Comparison of ENCODE assay signal across 9 mouse cellular contexts in genomic region chr8:120607885-120608284, GRCm38 (mm10). TPM values are rescaled to one million over a fixed set of nuclear protein-coding genes. Genes with fewer than 3 reads are reported as not detected.
A peak's percentile ranks its signal among the peaks of the same experiment; 100 is the strongest.
DNase-seq lines count a peak whose midpoint lies in the region; ATAC-seq and TF ChIP-seq lines count a peak whose summit lies in the region.
"Had no signal": no experiment of that assay in that cellular context is flagged by ENCODE, and none has a peak within 500 bp of the region (broad histone marks: within the 10 kb centered on the region; RNA-seq: fewer than 3 reads in every experiment).

No protein-coding gene starts in this region.

- no peak for TF ChIP-seq EP300 in ES-Bruce4 (IDR thresholded peaks at IDR 0.05; ENCODE audit: insufficient read depth, low read depth, low read length)

- H3K27ac ChIP-seq in ES-Bruce4 (ENCODE audit: insufficient read depth, low read length): no peak overlapping the region
- no peak overlapping the region for H3K27ac ChIP-seq in lung, embryonic 16.5 days (ENCODE audit: low read length)
- H3K27ac ChIP-seq: limb, embryonic 13.5 days had no signal

- TF ChIP-seq POLR2A in ES-Bruce4 (IDR thresholded peaks at IDR 0.05; ENCODE audit: insufficient read depth, low read length): no peak

- H3K9me3 ChIP-seq in ES-Bruce4 (replicated peaks; ENCODE audit: control insufficient read depth, insufficient read depth, low read length, poor library complexity, severe bottlenecking): no peaks in the 10 kb centered on the region
- H3K9me3 ChIP-seq in lung, embryonic 16.5 days (ENCODE audit: control insufficient read depth, low read length): no peaks in the 10 kb centered on the region
- H3K9me3 ChIP-seq: limb, embryonic 13.5 days had no signal

- peak; percentile 76 for TF ChIP-seq CTCF in ES-Bruce4 (IDR thresholded peaks at IDR 0.05; ENCODE audit: low read depth, low read length)

- H3K4me1 ChIP-seq in ES-Bruce4 (ENCODE audit: control insufficient read depth, insufficient read depth, low read length): no peaks in the 10 kb centered on the region
- 0 out of 2 replicates have a peak, but pooled peaks cover 3% of the 10 kb centered on the region for H3K4me1 ChIP-seq in lung, embryonic 16.5 days (replicated peaks; ENCODE audit: control insufficient read depth, insufficient read depth, low read length)

- 9% methylated on average over 7 of the region's 7 CpGs for WGBS in lung, embryonic 16.5 days

- no peak overlapping the region for H3K4me2 ChIP-seq in lung, embryonic 16.5 days (ENCODE audit: low read depth, low read length)
- H3K4me2 ChIP-seq: limb, embryonic 13.5 days had no signal

- H3K4me3 ChIP-seq in ES-Bruce4 (ENCODE audit: low read depth, low read length): no peak overlapping the region
- no peak overlapping the region for H3K4me3 ChIP-seq in lung, embryonic 16.5 days (ENCODE audit: low read length)
- H3K4me3 ChIP-seq: limb, embryonic 13.5 days had no signal

- peak; percentile 63; the same call in 1 of the 2 replicates for ATAC-seq in granulocyte monocyte progenitor cell, adult 5-6 weeks (replicated peaks; ENCODE audit: poor library complexity, severe bottlenecking)
- peak; percentile 60; the same call in 1 of the 2 replicates for ATAC-seq in lung, embryonic 16.5 days (ENCODE audit: low read depth)
- no peak; the same call in 1 of the 2 replicates for ATAC-seq in monocyte, adult 5-6 weeks (replicated peaks; ENCODE audit: insufficient number of reproducible peaks, low FRiP score, low TSS enrichment, poor library complexity, severe bottlenecking)

- no peaks in the 10 kb centered on the region for H3K27me3 ChIP-seq in ES-Bruce4 (ENCODE audit: control insufficient read depth, insufficient read depth, low read length, poor library complexity, severe bottlenecking)
- H3K27me3 ChIP-seq in lung, embryonic 16.5 days (ENCODE audit: control insufficient read depth, insufficient read depth, low read depth, low read length): no peaks in the 10 kb centered on the region
- H3K27me3 ChIP-seq: limb, embryonic 13.5 days had no signal

- H3K9ac ChIP-seq in ES-Bruce4 (ENCODE audit: low read depth, poor library complexity, severe bottlenecking): no peak overlapping the region
- H3K9ac ChIP-seq in lung, embryonic 16.5 days (ENCODE audit: low read length): no peak overlapping the region
- H3K9ac ChIP-seq: limb, embryonic 13.5 days had no signal

- no peaks in the 10 kb centered on the region for H3K36me3 ChIP-seq in ES-Bruce4 (ENCODE audit: control insufficient read depth, insufficient read depth, low read length, poor library complexity, severe bottlenecking)
- H3K36me3 ChIP-seq in lung, embryonic 16.5 days (ENCODE audit: control insufficient read depth, insufficient read depth, low read length): no peaks in the 10 kb centered on the region
- H3K36me3 ChIP-seq: limb, embryonic 13.5 days had no signal

- DNase-seq in adrenal gland, adult (ENCODE audit: inconsistent age in 2 of 2, low spot score in 1 of 2): peak; percentile 64 to 89
- peak; percentile 88 for DNase-seq in embryo, embryonic 10.5 days (ENCODE audit: low spot score)
- peak; percentile 63 to 87 for DNase-seq in layer of hippocampus, adult 8-10 months (ENCODE audit: low spot score in 2 of 2)
- peak; percentile 55 for DNase-seq in right cerebral cortex, postnatal 25 days

RNA-seq across cellular contexts. Expression of gene Gins2, which starts 18.8 kb away (rescaled TPM):
- polyA plus RNA-seq in ES-Bruce4 (2011; ENCODE audit: insufficient read depth, insufficient read length, low read depth, missing spikeins): 51.3 and 52.0 TPM in 2 replicates
- 54.6 and 81.8 TPM in 2 replicates for total RNA-seq in granulocyte monocyte progenitor cell, adult 5-6 weeks (2014; fragmentation: Nextera tagmentation)
- 42.4 and 47.6 TPM in 2 replicates for total RNA-seq in granulocyte monocyte progenitor cell, adult 5-6 weeks (2017)
- 1 to 10 TPM; 2.4 to 4.8 (median 2.8) TPM for total RNA-seq in layer of hippocampus, adult 8-10 months (2022)
- polyA plus RNA-seq in lung, embryonic 16.5 days (2015; fragmentation: Nextera tagmentation; extraction: Ambion mirVana): 90.8 and 99.5 TPM in 2 replicates
- 1.1 to 3.2 TPM (median 1.3 TPM) in 3 replicates for total RNA-seq in monocyte, adult 5-6 weeks (2017)

RNA-seq across cellular contexts. Expression of gene 1190005I06Rik, which starts 39.5 kb away (rescaled TPM):
- 12.4 and 17.7 TPM in 2 replicates for polyA plus RNA-seq in ES-Bruce4 (2011; ENCODE audit: insufficient read depth, insufficient read length, low read depth, missing spikeins)
- total RNA-seq in granulocyte monocyte progenitor cell, adult 5-6 weeks (2014; fragmentation: Nextera tagmentation): not detected in 2 replicates
- 0.60 TPM in 1 of 2 replicates, not detected in the other for total RNA-seq in granulocyte monocyte progenitor cell, adult 5-6 weeks (2017)
- total RNA-seq in layer of hippocampus, adult 8-10 months (2022): 10 to 100 TPM in 3 of 4 experiments, 1 to 10 TPM in 1; 8.4 to 16.2 (median 14.1) TPM
- 4.5 and 5.4 TPM in 2 replicates for polyA plus RNA-seq in lung, embryonic 16.5 days (2015; fragmentation: Nextera tagmentation; extraction: Ambion mirVana)
- not detected in 3 replicates for total RNA-seq in monocyte, adult 5-6 weeks (2017)

RNA-seq across cellular contexts. Expression of gene Gm27021, which starts 60.0 kb away (rescaled TPM):
- polyA plus RNA-seq in ES-Bruce4 (2011; ENCODE audit: insufficient read depth, insufficient read length, low read depth, missing spikeins): not detected in 2 replicates
- not detected in 2 replicates for total RNA-seq in granulocyte monocyte progenitor cell, adult 5-6 weeks (2014; fragmentation: Nextera tagmentation)
- total RNA-seq in granulocyte monocyte progenitor cell, adult 5-6 weeks (2017): not detected in 2 replicates
- under 1 TPM in 1 of 4 experiments, not detected in 3; 0.57 TPM for total RNA-seq in layer of hippocampus, adult 8-10 months (2022)
- 2.5 and 3.2 TPM in 2 replicates for polyA plus RNA-seq in lung, embryonic 16.5 days (2015; fragmentation: Nextera tagmentation; extraction: Ambion mirVana)
- total RNA-seq in monocyte, adult 5-6 weeks (2017): not detected in 3 replicates

Comparison
In these comparisons a context has a peak if more than half of its experiments do, and no peak if none do; other contexts are left out.
1. RNA of gene Gins2, which starts 18.8 kb away (total RNA-seq): 42.4 to 81.8 TPM in granulocyte monocyte progenitor cell, adult 5-6 weeks; 2.4 to 4.8 TPM in layer of hippocampus, adult 8-10 months and 1.1 to 3.2 TPM in monocyte, adult 5-6 weeks; every median in the first group is over 4 times any median in the second.
2. Peak in every context shown above with its lines, with median percentiles within 50 percentile points of each other: DNase-seq.